Mouse (Mus musculus) kidney, embryonic 16.5 days (tissue): ENCODE measurements around the gene Ccdc107. TPM values are rescaled to one million over a fixed set of nuclear protein-coding genes. Genes with fewer than 3 reads are reported as not detected.

Experiments used
- ATAC-seq: fragments of 200-750 bp; cut with Nextera tagmentation; 2 replicates; pipeline ENCODE4 v1.8.0; 2017; ENCODE audit warnings: moderate TSS enrichment; ENCODE audit not compliant: low FRiP score, low TSS enrichment
- H3K27ac ChIP-seq: fragments of 300-500 bp; sonication (generic); 2 replicates; pipeline ENCODE4 v1.5.1; 2014; ENCODE audit warnings: low read length
- H3K27me3 ChIP-seq: fragments of 300-500 bp; sonication (generic); 2 replicates; pipeline ENCODE4 v1.6.1; 2014; ENCODE audit warnings: low read length, control low read depth, mixed read lengths; ENCODE audit not compliant: insufficient read depth
- H3K36me3 ChIP-seq: fragments of 300-500 bp; sonication (generic); 2 replicates; pipeline ENCODE4 v1.6.1; 2014; ENCODE audit warnings: low read length, control low read depth, mixed read lengths; ENCODE audit not compliant: insufficient read depth
- H3K4me1 ChIP-seq: fragments of 300-500 bp; sonication (generic); 2 replicates; pipeline ENCODE4 v1.6.1; 2014; ENCODE audit warnings: low read length, control low read depth, mixed read lengths; ENCODE audit not compliant: insufficient read depth
- H3K4me2 ChIP-seq: fragments of 300-500 bp; sonication (generic); replicated peaks from 2 replicates; pipeline ENCODE4 v1.6.1; 2014; ENCODE audit warnings: low read depth, low read length
- H3K4me3 ChIP-seq: fragments of 300-500 bp; sonication (generic); 2 replicates; pipeline ENCODE4 v1.5.1; 2014; ENCODE audit warnings: mild to moderate bottlenecking, low read length
- H3K9ac ChIP-seq: fragments of 300-500 bp; sonication (generic); replicated peaks from 2 replicates; pipeline ENCODE4 v1.6.1; 2014; ENCODE audit warnings: low read length
- H3K9me3 ChIP-seq: fragments of 300-500 bp; sonication (generic); 2 replicates; pipeline ENCODE4 v1.6.1; 2016; ENCODE audit warnings: low read length, control low read depth
- WGBS: fragments of 180-500 bp; shearing (Covaris S2); extraction: QIAGEN DNeasy Blood & Tissue Kit; methylation state at CpG from one replicate; pipeline ENCODE4 v1.1.7; 2014; 5-methylcytosine and 5-hydroxymethylcytosine counted together
- polyA plus RNA-seq: library from polyadenylated mRNA; unstranded; fragments of >200 nt; fragmentation: Nextera tagmentation; extraction: Ambion mirVana; gene quantifications from 2 replicates; pipeline ENCODE4 v1.2.1, GENCODE M21; 2015

Gene Ccdc107
- polyA plus RNA-seq, 1 experiment from 2014 or later = 89.4 TPM

DNA sequence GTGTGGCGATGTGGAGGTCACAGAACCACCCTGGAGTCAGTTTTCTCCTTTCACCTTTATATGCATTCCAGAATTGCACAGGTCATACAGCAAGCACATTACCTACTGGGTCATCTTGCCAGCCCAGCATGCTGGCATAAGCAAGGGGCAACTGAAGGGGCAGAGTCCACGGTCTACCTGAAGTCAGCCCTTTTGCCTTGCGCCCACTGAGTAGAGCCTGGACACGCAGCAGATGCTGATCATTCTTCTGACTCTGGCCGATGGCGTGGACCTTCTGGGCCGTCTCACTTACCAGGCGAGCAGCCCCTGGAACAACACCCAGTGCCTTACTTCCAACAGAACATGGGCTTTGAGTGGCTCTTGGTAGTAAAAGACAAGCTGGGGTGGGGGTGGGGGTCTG lies 4.7 kb downstream of the Ccdc107 start:
- 86% methylated on average over 8 of the region's 8 CpGs for WGBS
- H3K27me3 ChIP-seq = no peaks in the 10 kb centered on the region
- no peak for ATAC-seq
- H3K4me3 ChIP-seq = peak overlapping the region; percentile 75
- no peak overlapping the region for H3K9ac ChIP-seq
- peak overlapping the region; percentile 83; the same call in 1 of the 2 replicates for H3K4me2 ChIP-seq
- peaks cover 10% of the 10 kb centered on the region for H3K36me3 ChIP-seq
- peaks cover 35% of the 10 kb centered on the region for H3K4me1 ChIP-seq
- no peaks in the 10 kb centered on the region for H3K9me3 ChIP-seq
- no peak overlapping the region for H3K27ac ChIP-seq

- WGBS = 67% methylated on average over 4 of the region's 4 CpGs
- H3K27ac ChIP-seq = no peak overlapping the region
- peaks cover 35% of the 10 kb centered on the region for H3K4me1 ChIP-seq
- no peak for ATAC-seq
- peak overlapping the region; percentile 79 for H3K9ac ChIP-seq
- H3K4me3 ChIP-seq = peak overlapping the region; percentile 75
- H3K27me3 ChIP-seq = no peaks in the 10 kb centered on the region
- peak overlapping the region; percentile 83 for H3K4me2 ChIP-seq
- peaks cover 10% of the 10 kb centered on the region for H3K36me3 ChIP-seq
- H3K9me3 ChIP-seq = no peaks in the 10 kb centered on the region
Measured at GRCm38 (mm10) chr4:43497946-43498345, 5.2 kb downstream of the Ccdc107 start.

DNA sequence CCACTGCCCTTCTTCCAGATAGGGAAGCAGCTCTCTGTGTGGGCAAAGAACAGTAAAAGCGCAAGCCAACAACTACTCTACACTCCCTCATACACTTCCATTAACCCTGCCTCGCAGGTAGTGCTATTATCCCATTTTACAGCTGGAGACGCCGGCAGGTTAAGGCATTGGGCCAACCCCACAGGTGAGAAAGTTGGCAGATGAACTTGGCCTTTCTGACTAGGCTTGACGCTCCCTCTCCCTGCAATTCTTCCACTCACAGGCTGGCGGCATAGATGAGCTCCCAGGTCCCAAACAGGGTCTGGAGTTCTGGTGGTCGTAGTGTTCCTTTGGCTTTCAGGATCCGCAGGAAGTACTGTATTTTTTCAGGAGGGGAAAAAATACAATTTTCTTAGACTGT lies 6.3 kb downstream of the Ccdc107 start:
- Histone ChIP-seq H3K4me1 (peaks cover 33% of the 10 kb centered on the region), H3K4me3 (peak overlapping the region; percentile 75), H3K4me2 (peak overlapping the region; percentile 83), H3K27ac (peak overlapping the region; percentile 75), H3K9me3 (no peaks in the 10 kb centered on the region), H3K27me3 (no peaks in the 10 kb centered on the region), H3K9ac (peak overlapping the region; percentile 79), H3K36me3 (peaks cover 10% of the 10 kb centered on the region)
- 14% methylated on average over 8 of the region's 8 CpGs for WGBS
- ATAC-seq = no peak; the same call in 1 of the 2 replicates

GRCm38 (mm10) chr4:43499407-43500333 lies 7.0 kb downstream of the Ccdc107 start, which contains the start of gene Arhgef39:
Gene Arhgef39 (minus strand): TSS chr4:43499695.
- peak; percentile 89 for ATAC-seq
- no peaks in the 10 kb centered on the region for H3K27me3 ChIP-seq
- H3K27ac ChIP-seq = peak within 1 kb of the TSS; percentile 75
- H3K4me3 ChIP-seq = peak within 1 kb of the TSS; percentile 75
- H3K9ac ChIP-seq = peak within 1 kb of the TSS; percentile 79
- peaks cover 10% of the 10 kb centered on the region for H3K36me3 ChIP-seq
- peak within 1 kb of the TSS; percentile 83 for H3K4me2 ChIP-seq
- peaks cover 27% of the 10 kb centered on the region for H3K4me1 ChIP-seq
- no peaks in the 10 kb centered on the region for H3K9me3 ChIP-seq
- 7% methylated on average over 50 of the region's 50 CpGs for WGBS

GRCm38 (mm10) chr4:43503041-43503440 lies 10.3 kb downstream of the Ccdc107 start:
- no peak overlapping the region for H3K27ac ChIP-seq
- ATAC-seq = no peak
- H3K4me2 ChIP-seq = no peak overlapping the region
- H3K9me3 ChIP-seq = no peaks in the 10 kb centered on the region
- 59% methylated on average over 2 of the region's 2 CpGs for WGBS
- no peak overlapping the region for H3K9ac ChIP-seq
- no peaks in the 10 kb centered on the region for H3K27me3 ChIP-seq
- no peak overlapping the region for H3K4me3 ChIP-seq
- H3K36me3 ChIP-seq = no peaks in the 10 kb centered on the region
- peaks cover 21% of the 10 kb centered on the region for H3K4me1 ChIP-seq

DNA sequence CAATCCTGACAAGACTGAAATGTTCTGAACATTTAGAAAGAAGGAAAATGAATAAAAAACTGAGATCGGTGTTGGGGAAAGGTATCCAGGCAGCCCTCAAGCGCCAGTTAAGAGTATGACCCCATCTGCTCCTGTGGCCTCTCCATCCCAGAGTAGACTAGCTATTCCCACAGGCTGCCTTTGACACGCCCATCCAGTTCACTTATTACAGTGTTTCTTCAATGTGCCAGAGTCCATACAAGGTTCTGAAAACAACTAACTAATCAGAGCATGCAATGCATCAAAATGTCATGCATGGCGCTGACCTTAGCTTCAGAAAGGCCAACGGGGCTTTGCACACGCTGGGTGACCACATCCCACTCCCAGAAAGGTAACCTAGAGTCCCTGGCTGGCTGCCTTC lies 10.8 kb downstream of the Ccdc107 start:
- H3K4me2 ChIP-seq = no peak overlapping the region
- no peak overlapping the region for H3K9ac ChIP-seq
- 71% methylated on average over 6 of the region's 6 CpGs for WGBS
- no peaks in the 10 kb centered on the region for H3K9me3 ChIP-seq
- ATAC-seq = no peak
- no peak overlapping the region for H3K27ac ChIP-seq
- no peaks in the 10 kb centered on the region for H3K36me3 ChIP-seq
- H3K4me3 ChIP-seq = no peak overlapping the region
- H3K27me3 ChIP-seq = no peaks in the 10 kb centered on the region
- peaks cover 19% of the 10 kb centered on the region for H3K4me1 ChIP-seq

DNA sequence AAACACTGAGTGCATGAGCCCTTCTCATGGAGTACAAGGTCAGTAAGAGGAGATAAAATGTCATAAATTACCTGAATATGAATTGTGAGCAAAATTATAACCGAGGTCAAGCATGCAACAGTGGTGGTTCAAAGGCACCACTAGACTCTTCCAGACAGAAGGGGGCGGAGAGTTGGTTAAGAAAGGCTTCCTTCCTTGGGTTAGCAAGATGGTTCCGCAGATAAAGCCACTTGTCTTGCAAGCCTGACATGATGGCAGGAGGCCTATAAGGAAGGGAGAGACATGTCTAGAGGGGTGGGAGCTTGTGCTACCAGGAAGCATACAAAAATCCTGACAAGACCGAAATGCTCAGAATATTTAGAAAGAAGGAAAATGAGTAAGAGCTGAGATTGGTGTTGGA lies 11.6 kb downstream of the Ccdc107 start:
- no peak for ATAC-seq
- Histone ChIP-seq H3K36me3 (no peaks in the 10 kb centered on the region), H3K4me2 (no peak overlapping the region), H3K27ac (no peak overlapping the region), H3K4me1 (peaks cover 20% of the 10 kb centered on the region), H3K9me3 (no peaks in the 10 kb centered on the region), H3K9ac (no peak overlapping the region), H3K27me3 (no peaks in the 10 kb centered on the region), H3K4me3 (no peak overlapping the region)
- WGBS = 69% methylated on average over 4 of the region's 4 CpGs

DNA sequence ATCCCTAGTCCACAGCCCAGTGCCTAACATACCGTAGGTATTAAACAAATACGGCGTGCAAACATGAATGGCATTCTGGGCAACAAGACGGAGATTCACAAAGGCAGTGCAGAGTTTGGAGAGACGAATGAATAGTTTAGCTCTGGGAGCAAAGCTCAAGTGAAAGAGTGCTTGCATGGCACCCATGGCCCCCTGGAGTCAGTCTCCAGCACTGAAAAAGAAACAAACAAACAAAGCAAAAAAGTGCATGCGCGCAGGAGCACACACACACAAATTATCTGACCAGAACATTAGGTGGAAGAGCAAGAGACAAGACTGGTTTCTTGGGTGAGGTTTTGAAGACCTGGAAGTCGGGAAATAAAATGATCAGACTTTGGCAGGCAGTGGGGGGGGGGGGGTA lies 13.4 kb downstream of the Ccdc107 start:
- WGBS = 85% methylated on average over 8 of the region's 8 CpGs

DNA sequence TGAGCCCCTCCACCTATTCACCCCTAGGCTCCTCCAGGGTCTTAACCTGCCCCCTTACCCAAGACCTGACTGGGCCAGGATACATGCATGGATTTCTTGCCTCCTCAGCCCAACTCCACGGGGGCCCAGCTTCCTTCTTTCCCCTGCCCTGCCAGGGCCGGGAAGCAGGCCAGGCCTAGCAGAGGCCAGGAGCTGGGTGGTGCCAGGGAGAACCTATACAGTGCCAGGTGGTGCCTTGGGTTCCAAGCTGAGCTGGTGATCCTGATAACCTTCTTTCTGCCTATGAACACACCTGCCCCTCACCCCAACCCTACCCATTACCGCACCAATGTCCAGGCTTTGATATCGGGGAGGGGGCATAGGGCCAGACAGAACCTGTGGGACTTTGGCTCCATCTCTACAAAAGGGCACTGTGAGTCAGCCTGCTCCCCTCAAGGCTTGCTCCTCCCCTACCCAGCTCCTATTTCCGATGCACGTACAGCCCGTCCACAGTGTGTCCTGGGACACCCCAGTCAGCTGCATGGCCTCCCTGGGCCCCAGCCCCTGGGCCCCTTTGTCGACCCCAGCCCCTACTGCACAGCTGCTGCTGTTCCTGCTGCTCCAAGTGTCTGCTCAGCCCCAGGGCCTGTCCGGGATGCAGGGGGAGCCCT lies 14.0 kb downstream of the Ccdc107 start, which contains the start of gene Car9:
Car9 (plus strand) TSS at position 431 of the 650 bp plus-strand sequence.
- Histone ChIP-seq H3K4me3 (peak within 1 kb of the TSS; percentile 57), H3K9me3 (no peaks in the 10 kb centered on the region), H3K27ac (no peak within 1 kb of the TSS), H3K9ac (peak within 1 kb of the TSS; percentile 67; the same call in 1 of the 2 replicates), H3K27me3 (no peaks in the 10 kb centered on the region), H3K4me1 (peaks cover 15% of the 10 kb centered on the region), H3K4me2 (peak within 1 kb of the TSS; percentile 88), H3K36me3 (no peaks in the 10 kb centered on the region)
- ATAC-seq = no peak
- 52% methylated on average over 9 of the region's 9 CpGs for WGBS

More for the DNA sequence above, 13.4 kb downstream of the Ccdc107 start:
- ATAC-seq = no peak
- Histone ChIP-seq H3K4me1 (peaks cover 15% of the 10 kb centered on the region), H3K27ac (no peak overlapping the region), H3K9ac (no peak overlapping the region), H3K27me3 (no peaks in the 10 kb centered on the region), H3K4me2 (no peak overlapping the region), H3K4me3 (no peak overlapping the region), H3K9me3 (no peaks in the 10 kb centered on the region), H3K36me3 (no peaks in the 10 kb centered on the region)
